Mouse (Mus musculus) liver, embryonic 14.5 days (tissue): ENCODE data around the gene Vmn1r66. TPM values are rescaled to one million over a fixed set of nuclear protein-coding genes. Genes with fewer than 3 reads are reported as not detected.
"Not testable (repeated sequence)": the region's sequence is repeated elsewhere in the genome, so short reads cannot be mapped to it uniquely, and the experiment has no call there.

ENCODE experiments used
- ATAC-seq: fragments of 200-750 bp; cut with Nextera tagmentation; 2 replicates; pipeline ENCODE4 v1.8.0; 2017; ENCODE audit warnings: moderate number of reproducible peaks, mild to moderate bottlenecking, moderate library complexity; ENCODE audit not compliant: insufficient read depth
- DNase-seq, 3 experiments: peaks; one replicate each; pipeline ENCODE4 v3.0.0-alpha.2; 2012 to 2013; ENCODE audit warnings: low read depth in 3 of 3, low spot score in 3 of 3
- H3K27ac ChIP-seq: fragments of 300-500 bp; sonication (generic); 2 replicates; pipeline ENCODE4 v1.5.1; 2014; ENCODE audit warnings: moderate library complexity, mild to moderate bottlenecking, control low read depth, inconsistent platforms
- H3K27me3 ChIP-seq: fragments of 300-500 bp; sonication (generic); 2 replicates; pipeline ENCODE4 v1.6.1; 2014; ENCODE audit warnings: mild to moderate bottlenecking, low read length, moderate library complexity; ENCODE audit not compliant: control insufficient read depth, insufficient read depth
- H3K36me3 ChIP-seq: fragments of 300-500 bp; sonication (generic); replicated peaks from 2 replicates; pipeline ENCODE4 v1.6.1; 2014; ENCODE audit warnings: low read depth; ENCODE audit not compliant: control insufficient read depth, insufficient read depth
- H3K4me1 ChIP-seq, 2 experiments: fragments of 200-500 bp in 1 of 2; fragments of 300-500 bp in 1 of 2; sonication (generic) in 1 of 2; replicated peaks; 2 replicates each; pipeline ENCODE4 v1.6.1; 2012 to 2014; ENCODE audit warnings: antibody characterized with exemption in 1 of 2, inconsistent platforms in 1 of 2, low read length in 1 of 2; ENCODE audit not compliant: control insufficient read depth in 2 of 2, insufficient read depth in 2 of 2
- H3K4me2 ChIP-seq: fragments of 300-500 bp; sonication (generic); 2 replicates; pipeline ENCODE4 v1.6.1; 2014; ENCODE audit warnings: low read depth, mild to moderate bottlenecking, control low read depth, moderate library complexity
- H3K4me3 ChIP-seq, 2 experiments: fragments of 200-500 bp in 1 of 2; fragments of 300-500 bp in 1 of 2; sonication (generic) in 1 of 2; 2 replicates each; pipeline ENCODE4 v1.5.1; 2012 to 2014; ENCODE audit warnings: low read depth in 2 of 2, low read length in 2 of 2, mild to moderate bottlenecking in 2 of 2, control low read depth in 1 of 2, inconsistent platforms in 1 of 2, moderate library complexity in 1 of 2; ENCODE audit not compliant: insufficient read depth in 1 of 2
- H3K9ac ChIP-seq: fragments of 300-500 bp; sonication (generic); replicated peaks from 2 replicates; pipeline ENCODE4 v1.6.1; 2014; ENCODE audit warnings: mild to moderate bottlenecking, control low read depth, moderate library complexity
- H3K9me3 ChIP-seq: fragments of 300-500 bp; sonication (generic); 2 replicates; pipeline ENCODE4 v1.6.1; 2016; ENCODE audit warnings: low read length, mixed read lengths; ENCODE audit not compliant: control insufficient read depth
- CTCF ChIP-seq: IDR thresholded peaks from 2 replicates; pipeline ENCODE4 v1.5.1; 2016; ENCODE audit warnings: antibody characterized with exemption, low read depth, control low read depth
- EP300 ChIP-seq: IDR thresholded peaks from 2 replicates; pipeline ENCODE4 v1.6.1; 2016; ENCODE audit warnings: antibody characterized with exemption, low read depth
- whole genome bisulfite sequencing: fragments of 180-500 bp; shearing (Covaris S2); extraction: QIAGEN DNeasy Blood & Tissue Kit; methylation state at CpG from one replicate; pipeline ENCODE4 v1.1.7; 2014; ENCODE audit not compliant: insufficient replicate concordance; 5-methylcytosine and 5-hydroxymethylcytosine counted together
- polyA plus RNA-seq, 2 experiments: library from polyadenylated mRNA; depleted of rRNA in 1 of 2; stranded (reverse) in 1 of 2; unstranded in 1 of 2; fragments of >200 nt; fragmentation: Nextera tagmentation in 1 of 2; extraction: Ambion mirVana in 1 of 2; gene quantifications; 2 replicates each; pipeline versions ENCODE4 v1.2.1 to v1.2.3; 2012 to 2014

Gene Vmn1r66
- not detected in 2 replicates for polyA plus RNA-seq (2012; rRNA removed)
- not detected in 2 replicates for polyA plus RNA-seq (2014; fragmentation: Nextera tagmentation; extraction: Ambion mirVana)

GRCm38 (mm10) chr7:10277906-10278305 lies at the start of gene Vmn1r66:
Vmn1r66 (minus strand) TSS chr7:10278006.
- Histone ChIP-seq H3K9ac (no peak within 1 kb of the TSS), H3K4me3 (no peak within 1 kb of the TSS), H3K36me3 (no peaks in the 10 kb centered on the region), H3K9me3 (no peaks in the 10 kb centered on the region), H3K27ac (no peak within 1 kb of the TSS), H3K27me3 (no peaks in the 10 kb centered on the region), H3K4me1 (no peaks in the 10 kb centered on the region), H3K4me2 (no peak within 1 kb of the TSS)
- no peak for TF ChIP-seq EP300
- no peak for TF ChIP-seq CTCF
- ATAC-seq = no peak
- no peak for DNase-seq

GRCm38 (mm10) chr7:10325462-10325861 lies 47.7 kb upstream of the Vmn1r66 start:
- not testable (repeated sequence) for DNase-seq
- 67% methylated on average over 16 of the region's 20 CpGs for WGBS

DNA sequence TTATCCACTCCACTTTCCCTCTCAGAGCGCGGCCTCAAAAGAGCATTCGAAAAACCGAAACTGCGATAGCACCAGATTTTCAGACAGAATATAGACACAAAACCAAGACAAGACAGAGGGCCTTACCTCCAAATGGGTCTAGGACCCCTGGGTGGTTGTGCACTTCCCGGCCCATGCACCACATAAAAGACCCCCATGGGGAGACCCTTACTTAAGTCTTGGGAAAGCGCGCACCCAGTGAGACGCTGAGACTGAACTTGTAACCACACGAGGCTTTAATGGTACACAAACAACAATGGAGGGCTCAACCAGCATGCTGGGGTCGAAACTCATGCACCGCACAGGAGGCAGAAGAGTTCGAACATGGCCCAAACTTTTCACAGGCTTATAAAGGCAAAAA lies 25.7 kb downstream of the Vmn1r66 start:
- Histone ChIP-seq H3K27ac (no peak overlapping the region), H3K27me3 (no peaks in the 10 kb centered on the region), H3K9ac (no peak overlapping the region), H3K9me3 (peaks cover 3% of the 10 kb centered on the region; the same call in 1 of the 2 replicates), H3K4me3 (no peak overlapping the region), H3K4me2 (no peak overlapping the region), H3K36me3 (no peaks in the 10 kb centered on the region), H3K4me1 (no peaks in the 10 kb centered on the region)
- 79% methylated on average over 13 of the region's 13 CpGs for WGBS
- TF ChIP-seq CTCF = no peak
- no peak for DNase-seq
- ATAC-seq = no peak

More at GRCm38 (mm10) chr7:10325462-10325861, 47.7 kb upstream of the Vmn1r66 start:
- not testable (repeated sequence) for ATAC-seq, H3K4me2 ChIP-seq, H3K4me3 ChIP-seq, H3K27ac ChIP-seq, H3K36me3 ChIP-seq, H3K9ac ChIP-seq, H3K9me3 ChIP-seq, H3K4me1 ChIP-seq, H3K27me3 ChIP-seq

GRCm38 (mm10) chr7:10249146-10249545 lies 28.7 kb downstream of the Vmn1r66 start:
- TF ChIP-seq CTCF (no peak), EP300 (no peak)
- no peaks in the 10 kb centered on the region for H3K4me1 ChIP-seq
- no peak overlapping the region for H3K4me2 ChIP-seq
- H3K36me3 ChIP-seq = no peaks in the 10 kb centered on the region
- H3K9ac ChIP-seq = no peak overlapping the region
- DNase-seq (no peak), ATAC-seq (no peak)
- no peaks in the 10 kb centered on the region for H3K27me3 ChIP-seq
- no peak overlapping the region for H3K27ac ChIP-seq
- no peak overlapping the region for H3K4me3 ChIP-seq
- 52% methylated on average over 5 of the region's 5 CpGs for WGBS
- H3K9me3 ChIP-seq = peaks cover 3% of the 10 kb centered on the region; the same call in 1 of the 2 replicates

Other genes starting within 250 kb of the Vmn1r66 start
- not detected in 2 replicates for gene Vmn2r50, start 224.7 kb downstream of the Vmn1r66 start, polyA plus RNA-seq (2012; rRNA removed)
- gene Vmn2r50, start 224.7 kb downstream of the Vmn1r66 start, polyA plus RNA-seq (2014; fragmentation: Nextera tagmentation; extraction: Ambion mirVana) = not detected in 2 replicates
- gene Vmn2r51, start 172.3 kb downstream of the Vmn1r66 start, polyA plus RNA-seq (2012; rRNA removed) = not detected in 2 replicates
- gene Vmn2r51, start 172.3 kb downstream of the Vmn1r66 start, polyA plus RNA-seq (2014; fragmentation: Nextera tagmentation; extraction: Ambion mirVana) = not detected in 2 replicates
- gene Vmn2r52, start 101.4 kb downstream of the Vmn1r66 start, polyA plus RNA-seq (2012; rRNA removed) = not detected in 2 replicates
- gene Vmn2r52, start 101.4 kb downstream of the Vmn1r66 start, polyA plus RNA-seq (2014; fragmentation: Nextera tagmentation; extraction: Ambion mirVana) = not detected in 2 replicates
- gene Vmn1r67, start 165.3 kb upstream of the Vmn1r66 start, polyA plus RNA-seq (2012; rRNA removed) = not detected in 2 replicates
- not detected in 2 replicates for gene Vmn1r67, start 165.3 kb upstream of the Vmn1r66 start, polyA plus RNA-seq (2014; fragmentation: Nextera tagmentation; extraction: Ambion mirVana)
- gene Zik1, start 217.4 kb upstream of the Vmn1r66 start, polyA plus RNA-seq (2012; rRNA removed) = 0.74 and 1.1 TPM in 2 replicates
- gene Zik1, start 217.4 kb upstream of the Vmn1r66 start, polyA plus RNA-seq (2014; fragmentation: Nextera tagmentation; extraction: Ambion mirVana) = 2.1 and 3.1 TPM in 2 replicates